Mouse (Mus musculus) mouse embryonic stem cell (cell line): ENCODE results near the gene Adra1b.

Experiments
- in situ Hi-C, 2 experiments: fragments of 300-500 bp; cut with MboI; formaldehyde crosslinking; loops; 1 replicate in 1 of 2; 3 replicates in 1 of 2; pipeline ENCODE4 v1.14.3; 2019 to 2020; ENCODE audit warnings: low sequenced_read_pairs in 2 of 2, low pct_unique_long_range_greater_than_20kb in 1 of 2, mixed read lengths in 1 of 2; ENCODE audit not compliant: unreplicated experiment in 1 of 2

Adra1b gene

DNA sequence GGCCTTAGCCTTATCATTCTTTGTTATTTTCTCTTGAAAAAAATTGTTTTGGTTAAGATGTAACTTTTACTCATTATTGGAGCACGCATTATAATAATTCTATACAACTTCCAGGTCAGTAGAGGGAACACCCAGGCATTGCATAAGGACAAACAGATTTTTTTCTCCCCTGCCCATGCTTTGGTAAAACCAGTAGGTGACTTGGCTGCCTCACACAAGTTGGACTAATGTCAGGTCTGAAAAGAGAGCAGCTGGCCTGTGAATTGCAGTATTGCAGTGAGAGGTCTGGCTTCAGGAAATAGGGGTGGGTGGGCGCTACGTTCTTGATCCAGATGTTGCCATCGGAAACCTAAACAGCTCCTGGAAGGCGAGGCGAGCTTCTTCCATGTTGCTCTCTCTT lies 10.6 kb upstream of the Adra1b start:
- in situ Hi-C loops = no loop called here

DNA sequence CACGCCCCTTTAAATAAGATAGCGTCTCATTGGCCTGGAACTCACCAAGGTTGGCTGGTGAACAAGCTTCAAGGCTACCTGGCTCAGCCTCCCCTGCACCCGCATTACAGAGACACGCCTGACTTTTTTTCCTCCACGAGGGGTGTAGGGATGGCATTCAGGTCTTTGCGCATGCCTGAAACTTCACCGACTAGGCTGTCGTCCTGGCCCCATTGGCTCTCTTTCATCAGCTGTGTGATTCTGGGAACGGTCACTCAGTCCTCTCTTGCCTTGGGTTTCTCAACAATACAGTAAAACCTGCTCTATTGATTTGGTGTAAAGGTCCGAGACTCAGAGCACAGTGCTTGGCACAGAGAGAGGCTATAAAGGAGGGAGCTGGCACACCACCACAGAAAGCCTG lies 2.3 kb upstream of the Adra1b start:
- in situ Hi-C loops = no loop called here

DNA sequence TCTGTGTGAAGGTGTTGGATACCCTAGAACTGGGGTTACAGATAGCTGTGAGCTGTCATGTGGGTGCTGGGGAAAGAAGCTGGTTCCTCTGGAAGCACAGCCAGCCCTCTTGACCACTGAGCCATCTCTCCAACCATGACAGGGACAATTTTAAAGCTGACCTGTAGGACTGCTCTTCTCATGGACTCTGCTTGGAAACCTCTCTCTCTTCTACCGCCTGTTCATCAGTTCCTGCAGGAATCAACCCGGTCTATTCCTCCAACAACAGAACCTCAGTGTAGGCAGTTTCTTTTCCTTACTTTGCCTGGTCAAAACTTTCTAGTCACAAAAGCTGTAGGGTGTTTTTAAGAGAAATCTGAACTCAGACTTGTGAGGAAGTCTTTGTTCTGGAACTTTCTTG lies 1.3 kb downstream of the Adra1b start:
- in situ Hi-C loops = no loop called here

DNA sequence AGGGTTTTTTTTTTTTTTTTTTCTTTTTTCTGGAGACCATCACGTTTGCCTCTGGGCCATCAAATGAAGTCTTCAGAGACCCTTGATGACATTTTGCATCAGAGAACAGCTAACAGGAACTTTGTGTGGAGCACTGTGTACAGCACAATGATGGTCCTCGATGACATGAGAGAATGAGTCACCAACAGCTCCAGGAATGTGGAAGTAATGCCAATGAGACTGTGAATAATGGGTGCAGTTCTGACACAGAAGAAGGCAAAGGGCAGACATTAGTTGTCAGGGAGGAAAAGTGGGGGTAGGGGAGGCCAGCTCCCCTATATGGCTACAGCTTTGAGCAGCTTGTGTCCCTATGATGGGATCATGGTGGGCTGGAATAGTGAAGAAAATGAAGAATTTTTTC lies 5.7 kb downstream of the Adra1b start:
- in situ Hi-C loops = no loop called here

DNA sequence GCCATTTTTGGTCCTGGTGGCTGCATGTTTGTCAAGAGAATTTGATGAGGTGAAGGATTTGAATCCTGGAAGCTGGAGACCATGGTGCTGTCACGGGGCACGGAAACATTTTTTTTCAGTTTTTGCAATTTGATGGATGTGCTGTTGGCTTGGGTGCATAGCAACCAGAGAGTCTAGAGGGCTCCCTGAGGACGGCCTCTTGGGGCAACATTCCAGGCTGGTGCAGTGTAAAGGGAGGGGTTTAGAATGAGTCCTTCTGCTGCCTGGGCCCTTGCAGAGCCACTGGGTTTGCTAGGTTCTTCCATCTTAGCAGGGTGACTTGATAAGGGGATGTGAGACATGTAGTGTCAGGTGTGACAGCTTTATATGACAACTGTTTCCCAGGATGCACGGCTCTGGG lies 8.5 kb downstream of the Adra1b start:
- in situ Hi-C loops = no loop called here

DNA sequence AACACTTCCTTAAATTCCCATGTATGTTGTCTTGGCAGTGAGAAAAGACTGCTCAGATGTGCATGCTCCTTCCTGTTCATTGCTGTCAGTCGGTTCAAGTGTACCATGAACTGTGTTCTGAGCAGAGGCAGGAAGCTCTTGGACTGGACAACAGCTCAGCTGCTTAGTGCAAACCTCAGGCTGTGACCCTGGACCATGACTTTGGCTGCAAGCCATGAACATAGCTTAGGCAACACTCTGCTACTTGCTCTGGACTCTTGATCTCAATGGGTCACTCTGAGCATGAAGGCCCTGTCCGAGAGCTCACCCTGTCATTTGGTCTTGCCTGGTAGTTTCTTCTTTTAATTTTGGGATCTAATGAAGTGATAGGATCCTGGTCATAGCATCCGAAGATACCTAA lies 9.6 kb downstream of the Adra1b start:
- in situ Hi-C loops = no loop called here

DNA sequence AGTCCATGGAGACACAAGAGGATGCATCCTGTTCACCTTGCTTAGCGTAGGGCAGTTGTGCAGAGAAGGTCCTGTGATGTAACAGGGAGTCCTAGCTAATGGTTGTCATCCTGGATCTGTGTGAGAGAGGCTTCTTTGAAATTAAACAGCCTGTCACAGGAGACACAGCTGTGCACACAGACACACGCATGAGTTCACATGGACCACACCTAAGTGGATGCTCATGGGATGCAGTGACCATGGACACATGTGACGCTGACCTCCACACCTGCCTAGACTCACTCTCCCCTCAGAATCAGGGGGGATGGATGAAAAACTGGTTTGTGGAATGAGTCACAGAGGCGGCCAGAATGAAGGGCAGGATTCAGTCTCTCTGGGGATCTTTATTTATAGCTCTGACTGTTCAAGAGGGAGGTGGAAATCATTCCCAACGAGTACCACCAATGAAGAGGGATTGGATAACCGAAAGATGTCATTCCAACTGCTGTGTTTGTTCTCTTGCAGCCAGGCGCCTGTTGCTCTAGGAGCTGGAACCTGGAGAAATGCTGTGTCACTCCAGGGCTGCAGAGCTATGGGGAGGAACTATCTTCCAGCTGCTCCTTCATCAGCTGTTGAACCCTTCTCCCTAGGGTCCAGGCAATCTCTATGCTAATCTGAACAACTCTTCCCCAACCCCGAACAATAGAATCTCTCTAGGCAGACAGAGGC lies 11.6 kb downstream of the Adra1b start:
- in situ Hi-C loops = no loop called here

DNA sequence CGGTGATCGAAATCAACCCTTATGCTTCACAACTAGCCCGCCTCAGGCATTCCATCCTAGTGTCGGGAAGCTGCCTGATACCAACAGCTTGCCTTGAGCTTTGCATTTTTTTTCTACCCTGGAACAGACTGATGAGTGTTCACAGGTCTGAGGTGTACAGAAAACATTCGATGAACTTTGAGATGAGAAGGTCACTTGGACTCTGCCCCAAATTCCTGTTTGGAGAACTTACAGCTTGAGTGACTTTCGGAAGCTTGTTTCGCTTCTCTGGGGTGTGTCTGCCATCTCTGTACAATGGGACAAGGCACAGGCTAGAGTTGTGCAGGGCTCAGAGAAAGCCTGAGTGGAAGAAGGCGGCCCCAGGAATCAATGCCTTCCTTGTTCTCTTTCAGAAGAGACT lies 12.3 kb downstream of the Adra1b start:
- in situ Hi-C loops = no loop called here

DNA sequence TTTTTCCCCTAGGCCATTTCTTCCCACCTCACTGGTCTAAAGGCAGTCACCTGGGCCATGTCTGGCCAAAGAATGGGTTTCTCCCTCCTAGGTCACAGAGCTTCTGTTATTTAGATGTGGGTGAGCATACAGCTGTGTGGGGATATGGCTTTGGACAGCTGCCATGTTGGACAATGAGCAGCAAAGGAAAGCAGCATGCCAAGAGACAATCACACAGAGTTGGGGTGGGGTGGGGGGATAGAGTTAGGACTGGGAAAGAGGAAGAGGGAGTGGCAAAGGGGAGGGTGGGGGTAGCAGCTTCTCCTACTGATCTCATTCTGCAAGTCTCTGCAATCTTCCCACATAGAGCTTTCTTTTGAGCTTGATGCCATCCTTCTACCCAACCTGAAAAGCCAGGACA lies 13.4 kb downstream of the Adra1b start:
- in situ Hi-C loops = no loop called here

DNA sequence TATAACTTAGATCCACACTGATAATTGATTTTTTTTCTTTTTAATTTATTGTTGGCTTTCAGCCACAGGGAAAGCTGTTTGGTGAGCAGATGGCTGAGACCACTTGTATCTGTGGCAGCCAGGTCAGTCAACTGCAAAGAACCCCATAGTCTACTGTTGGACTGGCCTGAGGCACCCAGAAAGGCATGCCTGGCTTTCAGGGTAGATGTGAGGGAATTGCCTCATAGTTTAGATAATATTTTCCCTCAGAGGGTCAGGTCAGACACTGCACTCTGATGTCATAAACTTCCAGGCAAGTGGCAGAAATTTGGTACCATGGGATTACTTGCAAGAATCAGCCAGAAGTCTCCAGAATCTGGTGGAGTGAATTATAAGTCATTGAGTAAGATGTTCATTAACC lies 16.5 kb downstream of the Adra1b start:
- in situ Hi-C loops = no loop called here

DNA sequence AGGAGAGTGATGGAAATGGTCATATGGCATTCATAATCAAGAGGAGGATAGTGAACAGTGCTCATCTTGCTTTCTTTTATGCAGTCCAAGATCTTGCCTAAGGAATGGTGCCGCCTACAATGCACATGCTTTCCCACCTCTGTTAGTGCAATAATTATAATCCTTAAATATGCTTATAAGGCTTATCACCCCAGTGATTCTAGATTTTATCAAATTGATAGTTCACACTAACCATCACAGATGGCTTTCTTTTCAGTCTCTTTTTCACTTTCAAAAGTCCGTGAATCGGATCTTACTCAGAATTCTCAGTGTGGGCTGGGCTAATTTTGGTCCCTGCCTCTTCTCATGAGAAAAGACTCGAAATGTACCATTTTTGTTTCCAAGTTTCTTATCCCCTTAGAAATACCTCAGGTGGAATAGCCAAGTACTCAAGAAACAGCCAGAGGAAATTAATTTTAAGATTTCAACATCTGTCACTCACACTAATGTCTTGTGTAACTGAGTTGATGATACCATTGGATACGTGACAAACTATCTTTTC lies 17.3 kb downstream of the Adra1b start:
- in situ Hi-C loops = no loop called here

DNA sequence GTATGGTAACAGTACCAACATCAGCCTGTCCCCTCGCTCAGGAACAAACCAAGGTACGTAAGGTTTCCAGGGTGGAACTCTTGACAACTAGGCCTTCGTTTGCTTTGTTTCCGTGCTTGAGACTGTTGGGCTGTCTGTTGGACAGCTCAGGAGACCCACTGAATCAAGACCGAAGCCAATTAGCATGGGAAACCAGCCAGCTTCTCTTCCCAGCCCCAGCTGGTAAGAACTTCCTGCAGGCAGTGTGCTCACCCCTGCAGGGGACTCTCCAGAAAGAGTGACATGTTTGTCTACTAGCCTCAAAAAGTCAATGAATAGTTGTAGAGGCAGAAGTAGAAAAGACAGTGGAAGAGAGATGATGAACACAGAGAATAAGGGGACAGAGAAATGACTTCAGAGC lies 23.8 kb downstream of the Adra1b start:
- in situ Hi-C loops = no loop called here

DNA sequence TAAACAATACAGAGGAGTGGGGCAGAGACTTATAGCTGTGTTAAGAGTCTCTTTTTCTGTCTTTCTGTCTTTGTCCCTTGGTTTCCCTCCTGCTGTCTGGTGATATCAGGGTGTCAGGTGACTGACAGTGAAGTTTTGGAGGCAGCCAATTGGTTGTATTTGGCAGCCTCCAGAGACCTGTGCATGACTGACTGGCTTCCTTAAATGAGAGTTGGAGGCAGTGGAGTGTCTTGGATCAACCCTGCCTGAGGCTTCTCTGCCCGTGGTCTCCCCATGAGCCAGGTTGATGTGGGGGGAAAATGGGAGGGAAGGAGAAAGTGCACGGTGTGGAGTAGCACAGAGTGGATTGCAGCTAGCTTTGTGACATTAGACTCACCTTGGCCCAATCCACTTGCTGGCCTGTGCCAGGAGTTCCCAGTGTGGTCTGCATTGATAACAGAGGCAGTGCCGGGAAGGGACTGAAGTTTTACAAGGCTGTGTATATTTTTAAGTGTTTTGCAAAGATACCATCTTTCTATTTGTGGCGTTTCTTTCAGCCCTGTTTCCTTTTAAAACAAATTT lies 33.2 kb downstream of the Adra1b start:
- in situ Hi-C loops = no loop called here

DNA sequence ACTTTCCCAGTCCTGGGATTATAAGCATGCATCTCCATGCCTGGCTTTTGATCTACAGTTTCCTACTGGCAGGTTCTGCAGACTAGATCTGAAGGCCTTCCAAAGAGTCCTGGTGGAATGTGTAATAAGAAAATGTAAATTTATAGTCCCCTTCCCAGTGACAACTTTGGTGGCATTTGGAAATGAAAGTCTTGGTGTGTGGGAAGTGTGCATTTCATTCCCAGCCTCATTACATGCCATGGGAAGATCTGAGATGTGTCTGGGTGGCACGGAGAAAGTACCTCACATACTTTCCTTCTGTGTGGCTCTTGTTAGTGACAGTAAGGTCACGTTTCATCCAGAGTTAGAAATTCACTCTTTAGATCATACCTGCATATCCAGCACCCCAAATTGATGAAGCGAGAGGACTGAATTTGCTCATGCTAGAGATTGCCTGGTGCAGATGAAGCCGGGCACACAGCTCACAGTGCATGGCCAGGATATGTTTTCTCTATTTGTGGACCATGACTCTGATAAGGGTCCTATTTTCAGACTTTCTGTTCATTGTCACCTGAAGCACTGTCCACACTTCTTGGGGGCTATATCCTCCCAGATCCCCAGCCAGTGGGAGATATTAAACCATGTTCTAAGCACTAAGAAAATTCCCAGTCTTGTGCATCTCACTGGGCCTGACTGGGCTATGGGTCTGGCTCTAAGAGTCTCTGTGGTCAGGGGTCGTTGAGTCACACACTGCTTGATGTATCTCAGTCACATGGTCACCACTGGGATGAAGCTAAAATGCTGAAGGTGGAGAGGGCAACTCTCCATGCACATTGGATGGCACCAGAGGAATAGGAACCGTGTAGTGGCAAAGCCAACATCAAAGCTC lies 35.5 kb downstream of the Adra1b start:
- in situ Hi-C loops = no loop called here

DNA sequence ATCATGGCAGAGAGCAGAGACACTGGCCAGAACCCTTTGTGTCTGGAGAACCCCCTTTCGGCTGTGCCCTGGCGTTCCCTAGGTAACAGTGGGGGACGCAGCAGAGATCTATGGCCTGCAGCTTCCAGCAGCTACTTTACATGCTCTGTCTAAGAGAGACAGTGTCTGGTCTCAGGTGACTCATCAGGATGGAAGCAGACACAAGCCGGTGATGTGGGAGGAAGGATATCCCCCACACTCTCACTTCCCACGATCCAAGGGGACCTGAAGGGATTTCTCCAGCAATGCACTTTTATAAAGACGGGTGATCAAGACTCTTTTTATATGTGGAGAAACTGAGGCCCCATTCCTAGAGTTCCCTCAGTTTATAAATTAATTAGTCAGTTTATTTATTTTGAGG lies 48.0 kb downstream of the Adra1b start:
- in situ Hi-C loops = no loop called here

DNA sequence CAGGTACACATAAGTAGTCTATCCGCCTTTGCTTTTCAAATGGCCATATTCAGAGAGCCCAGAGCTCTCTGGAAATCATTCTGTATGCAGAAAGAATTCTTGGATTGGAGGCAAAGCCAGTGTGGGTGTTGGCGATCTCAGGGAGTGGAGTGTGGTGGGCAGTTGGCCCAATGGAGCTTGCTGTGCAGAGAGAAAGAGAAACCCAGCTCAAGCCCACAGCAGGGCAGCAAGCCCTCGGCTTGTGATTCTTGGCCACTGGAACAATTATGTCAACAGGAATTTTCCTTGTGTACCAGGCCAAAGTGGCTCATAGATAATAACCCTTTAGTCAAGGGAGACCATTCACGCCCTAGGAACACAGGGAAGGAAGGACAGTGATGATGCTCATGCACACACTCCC lies 53.0 kb downstream of the Adra1b start:
- in situ Hi-C loops = no loop called here

DNA sequence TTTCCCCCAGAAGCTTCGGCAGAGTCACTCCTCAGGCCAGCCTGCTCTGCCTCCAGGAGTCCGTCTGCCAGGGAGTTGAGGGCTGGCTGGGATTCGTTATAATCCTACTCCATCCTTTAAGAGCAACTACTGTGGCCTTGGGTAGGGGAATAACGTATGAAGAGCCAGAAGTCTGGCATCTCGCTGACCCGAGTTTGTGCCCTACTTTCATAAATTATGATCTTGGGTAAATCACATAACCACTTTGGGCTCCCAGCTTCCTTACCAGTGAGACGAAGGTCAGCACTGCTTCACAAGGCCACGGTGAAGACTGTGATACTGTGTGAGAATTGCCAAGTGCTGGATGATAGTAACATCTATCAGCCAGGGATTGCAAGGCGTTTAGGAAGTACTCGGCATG lies 59.4 kb downstream of the Adra1b start:
- in situ Hi-C loops = no loop called here

DNA sequence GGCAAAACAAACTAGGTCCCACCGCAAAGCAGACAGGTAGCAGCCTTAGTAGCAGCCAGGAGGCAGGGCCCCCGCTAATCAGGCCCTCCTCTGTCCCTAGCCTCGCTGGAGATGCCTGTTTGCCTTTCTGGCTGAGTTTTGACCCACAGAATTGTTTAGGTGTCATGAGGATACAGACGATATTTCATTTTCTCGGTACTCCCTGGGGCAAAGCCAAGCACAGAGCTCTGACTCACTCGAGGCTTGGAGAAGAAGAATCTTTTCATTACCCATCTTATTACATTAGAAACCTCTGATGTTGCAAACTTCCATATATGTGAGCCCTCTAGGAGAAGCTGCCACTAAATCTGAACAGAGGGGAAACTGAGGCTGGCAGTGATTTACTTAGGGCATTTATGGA lies 60.5 kb downstream of the Adra1b start:
- in situ Hi-C loops = no loop called here

DNA sequence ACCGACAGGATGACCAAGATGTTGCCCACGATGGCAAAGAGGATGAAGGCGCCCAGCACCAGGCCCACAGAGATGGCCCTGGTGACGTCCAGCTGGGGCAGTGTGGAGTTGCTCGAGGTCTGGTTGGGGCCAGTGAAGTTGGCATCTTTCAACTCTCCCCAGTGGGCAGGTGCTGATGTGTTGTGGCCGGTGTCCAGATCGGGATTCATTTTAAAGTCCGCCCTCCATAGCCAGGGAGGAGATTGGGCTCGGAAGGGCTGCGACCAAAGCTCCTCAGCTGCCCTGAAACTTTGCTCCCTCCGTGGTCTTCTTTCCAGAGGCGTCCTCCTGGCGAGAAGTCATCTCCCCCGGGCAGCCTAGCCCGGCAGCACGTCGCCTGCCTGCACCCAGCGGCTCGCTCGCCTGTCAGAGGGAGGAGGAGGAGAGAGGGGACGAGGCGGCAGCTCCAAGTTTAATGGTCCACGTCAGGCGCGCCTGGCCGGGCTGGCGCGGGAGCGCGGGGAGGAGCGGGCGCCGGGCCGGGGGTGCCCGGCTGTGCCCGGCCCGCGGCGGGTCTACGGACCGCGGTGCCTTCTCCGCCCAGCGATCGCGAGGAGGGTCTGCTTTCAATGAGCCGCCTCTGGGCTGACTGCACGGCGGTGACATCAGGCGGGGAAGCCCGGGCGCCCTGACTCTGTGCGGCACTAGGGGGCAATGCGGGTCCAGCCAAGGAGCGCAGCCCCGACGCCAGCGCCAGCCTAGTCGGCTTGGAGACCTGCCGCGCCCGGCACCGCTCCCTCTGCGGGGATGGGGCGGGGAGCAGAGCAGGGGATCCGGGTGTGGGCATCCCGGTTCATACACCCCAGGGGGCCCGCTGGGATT lies 64.9 kb downstream of the Adra1b start:
- in situ Hi-C loops = no loop called here
